Mouse (Mus musculus): ENCODE results near the gene Tmem270. TPM values are rescaled to one million over a fixed set of nuclear protein-coding genes. Genes with fewer than 3 reads are reported as not detected.

The Tmem270 gene
- total and polyA plus RNA-seq, 3 experiments, result not detected

DNA sequence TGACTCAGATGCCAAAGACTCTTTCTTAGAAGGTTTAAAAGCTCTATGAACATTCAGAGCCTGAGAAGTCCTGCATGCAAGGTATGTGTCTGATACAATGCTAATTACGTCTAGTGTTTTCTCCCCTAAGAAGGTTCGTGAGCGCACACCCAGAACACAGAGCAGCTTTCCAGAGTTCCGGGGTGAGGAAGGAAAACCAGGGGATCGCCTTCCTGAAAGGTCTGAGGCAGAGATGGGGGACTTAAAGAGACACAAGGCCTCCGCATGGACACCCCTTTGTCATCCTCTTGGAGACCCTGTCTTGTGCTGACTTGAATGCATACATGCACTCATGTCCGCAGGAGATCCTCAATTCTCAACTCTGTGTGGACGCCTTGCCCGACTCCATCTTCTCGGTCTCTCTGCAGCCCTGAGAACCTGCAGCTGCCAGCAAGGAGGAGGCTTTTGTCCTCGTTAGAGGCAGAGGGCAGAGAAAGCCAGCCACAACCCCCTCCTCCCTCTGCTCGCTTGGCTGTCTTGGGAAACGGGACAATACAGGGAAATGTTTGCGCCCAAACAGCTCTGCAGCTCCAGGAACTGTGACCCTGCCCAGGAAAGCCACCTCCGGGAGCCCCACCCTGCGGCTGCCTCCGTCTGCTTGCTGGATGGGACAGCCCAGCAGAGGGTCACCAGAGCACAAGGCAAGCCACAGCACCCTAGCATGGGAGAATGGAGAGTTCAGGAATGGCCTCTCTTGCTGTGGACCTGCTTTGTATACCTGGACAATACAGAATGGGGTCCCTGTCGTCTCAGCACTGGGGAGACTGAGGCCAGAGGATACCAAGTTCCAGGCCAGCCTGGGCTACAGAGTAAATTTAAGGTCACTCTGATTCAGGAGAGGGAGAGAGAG is 18.8 kb downstream of the Tmem270 start:
- 42% methylated on average over 18 of the region's 18 CpGs for WGBS
- no peak overlapping the region for H3K9ac ChIP-seq (ENCODE audit: low read depth, low read length)
- H3K27me3 ChIP-seq (ENCODE audit: control insufficient read depth, insufficient read depth, low read length), result no peaks in the 10 kb centered on the region

DNA sequence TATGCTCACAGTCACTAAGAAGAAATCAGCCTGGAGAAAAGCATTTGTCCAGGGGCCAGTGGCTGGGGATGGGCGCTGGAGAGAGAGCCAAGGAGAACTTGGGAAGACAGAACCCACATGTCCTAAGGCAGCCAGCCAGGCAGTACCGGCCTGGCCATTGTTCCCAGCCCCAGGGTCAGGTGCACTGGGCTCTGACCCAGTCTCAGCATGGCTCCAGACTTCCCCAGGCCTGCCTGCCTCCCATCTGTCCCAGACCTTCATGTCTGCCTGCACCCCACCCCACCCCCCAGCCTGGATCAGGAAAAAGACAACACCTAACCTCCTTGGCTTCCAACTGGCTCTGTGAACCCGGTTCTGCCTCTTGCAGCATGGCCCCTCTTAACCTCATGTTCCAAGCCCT is 23.5 kb downstream of the Tmem270 start:
- Histone ChIP-seq H3K27me3 (ENCODE audit: control insufficient read depth, insufficient read depth, low read length) (no peaks in the 10 kb centered on the region), H3K79me2 (replicated peaks; ENCODE audit: control insufficient read depth, insufficient read depth, low read length) (no peaks in the 10 kb centered on the region), H3K4me1 (ENCODE audit: control insufficient read depth, insufficient read depth, low read length) (peaks cover 10% of the 10 kb centered on the region), H3K4me3 (no peak overlapping the region), H3K27ac (peak overlapping the region; percentile 49), H3K9ac (ENCODE audit: low read depth, low read length) (no peak overlapping the region), H3K36me3 (ENCODE audit: control insufficient read depth, insufficient read depth, low read length) (no peaks in the 10 kb centered on the region)
- WGBS, result 24% methylated on average over 3 of the region's 3 CpGs
- peak; percentile 67 to 81 for DNase-seq
- TF ChIP-seq POLR2A (IDR thresholded peaks at IDR 0.05; ENCODE audit: insufficient read depth, low read depth, low read length) (no peak), EP300 (IDR thresholded peaks at IDR 0.05; ENCODE audit: insufficient read depth, low read depth, low read length) (no peak), CTCF (IDR thresholded peaks at IDR 0.05) (no peak)
- intact Hi-C loops (cut with DNase I), result no loop called here

More for the DNA sequence above, 18.8 kb downstream of the Tmem270 start:
- H3K36me3 ChIP-seq (ENCODE audit: control insufficient read depth, insufficient read depth, low read length), result no peaks in the 10 kb centered on the region
- no peaks in the 10 kb centered on the region for H3K79me2 ChIP-seq (replicated peaks; ENCODE audit: control insufficient read depth, insufficient read depth, low read length)
- H3K27ac ChIP-seq, result peak overlapping the region; percentile 89
- peak; percentile 76 to 86 for DNase-seq
- TF ChIP-seq CTCF (IDR thresholded peaks at IDR 0.05) (peak; percentile 31), POLR2A (IDR thresholded peaks at IDR 0.05; ENCODE audit: insufficient read depth, low read depth, low read length) (peak; percentile 81), EP300 (IDR thresholded peaks at IDR 0.05; ENCODE audit: insufficient read depth, low read depth, low read length) (peak; percentile 87; the same call in 1 of the 2 replicates)
- intact Hi-C loops (cut with DNase I), result no loop called here
- no peak overlapping the region for H3K4me3 ChIP-seq
- peaks cover 30% of the 10 kb centered on the region for H3K4me1 ChIP-seq (ENCODE audit: control insufficient read depth, insufficient read depth, low read length)

DNA sequence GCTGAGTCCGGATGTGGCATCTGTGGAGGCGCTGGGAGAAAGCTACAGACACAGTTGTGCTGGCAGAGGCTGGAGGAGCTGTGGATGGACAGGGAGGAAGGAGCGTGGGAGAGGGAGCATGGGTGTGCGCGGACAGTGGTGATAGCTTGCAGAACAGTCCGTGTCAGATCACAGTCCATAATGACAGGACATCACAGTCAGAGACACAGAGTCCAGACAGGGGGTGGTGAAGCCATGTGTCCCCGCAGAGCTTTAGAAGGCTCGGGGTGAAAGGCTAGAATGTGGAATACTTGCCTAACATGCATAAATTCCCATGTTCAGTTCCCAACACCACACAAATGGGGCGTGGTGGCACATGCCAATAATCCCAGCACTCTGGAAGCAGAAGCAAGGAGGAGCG is 29.7 kb downstream of the Tmem270 start:
- Histone ChIP-seq H3K36me3 (ENCODE audit: control insufficient read depth, insufficient read depth, low read length) (no peaks in the 10 kb centered on the region), H3K9ac (ENCODE audit: low read depth, low read length) (no peak overlapping the region), H3K27ac (no peak overlapping the region), H3K79me2 (replicated peaks; ENCODE audit: control insufficient read depth, insufficient read depth, low read length) (no peaks in the 10 kb centered on the region), H3K27me3 (ENCODE audit: control insufficient read depth, insufficient read depth, low read length) (no peaks in the 10 kb centered on the region), H3K4me1 (ENCODE audit: control insufficient read depth, insufficient read depth, low read length) (peaks cover 1% of the 10 kb centered on the region; the same call in 1 of the 2 replicates), H3K4me3 (no peak overlapping the region)
- intact Hi-C loops (cut with DNase I), result no loop called here
- 51% methylated on average over 10 of the region's 10 CpGs for WGBS
- no peak for TF ChIP-seq POLR2A (IDR thresholded peaks at IDR 0.05; ENCODE audit: insufficient read depth, low read depth, low read length)
- TF ChIP-seq EP300 (IDR thresholded peaks at IDR 0.05; ENCODE audit: insufficient read depth, low read depth, low read length), result no peak
- TF ChIP-seq CTCF (IDR thresholded peaks at IDR 0.05), result no peak
- no peak for DNase-seq

DNA sequence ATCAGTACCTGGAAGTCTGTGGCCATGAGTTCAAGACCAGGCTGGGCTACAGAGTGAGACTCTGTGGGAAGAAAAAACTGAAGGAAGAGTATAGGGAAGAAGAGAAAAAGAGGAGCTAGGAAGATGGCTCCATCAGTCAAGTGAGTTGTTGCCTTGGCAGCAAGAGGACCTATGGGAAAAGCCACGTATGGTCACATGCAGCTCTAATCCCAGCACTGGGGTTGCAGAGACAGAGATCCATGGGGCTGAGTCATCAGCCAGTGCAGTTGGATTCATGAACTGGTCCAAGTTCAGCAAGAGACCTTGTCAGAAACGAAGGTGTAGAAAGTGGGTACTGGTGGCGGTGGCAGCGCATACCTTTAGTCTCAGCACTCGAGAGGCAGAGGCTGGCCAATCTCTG is 31.3 kb downstream of the Tmem270 start:
- Histone ChIP-seq H3K4me3 (no peak overlapping the region), H3K27ac (no peak overlapping the region), H3K9ac (ENCODE audit: low read depth, low read length) (no peak overlapping the region), H3K27me3 (ENCODE audit: control insufficient read depth, insufficient read depth, low read length) (no peaks in the 10 kb centered on the region), H3K4me1 (ENCODE audit: control insufficient read depth, insufficient read depth, low read length) (peaks cover 1% of the 10 kb centered on the region; the same call in 1 of the 2 replicates), H3K79me2 (replicated peaks; ENCODE audit: control insufficient read depth, insufficient read depth, low read length) (no peaks in the 10 kb centered on the region), H3K36me3 (ENCODE audit: control insufficient read depth, insufficient read depth, low read length) (no peaks in the 10 kb centered on the region)
- no peak for TF ChIP-seq CTCF (IDR thresholded peaks at IDR 0.05)
- no peak for TF ChIP-seq POLR2A (IDR thresholded peaks at IDR 0.05; ENCODE audit: insufficient read depth, low read depth, low read length)
- no peak for TF ChIP-seq EP300 (IDR thresholded peaks at IDR 0.05; ENCODE audit: insufficient read depth, low read depth, low read length)
- no peak for DNase-seq
- intact Hi-C loops (cut with DNase I), result no loop called here
- 85% methylated on average over 5 of the region's 5 CpGs for WGBS

DNA sequence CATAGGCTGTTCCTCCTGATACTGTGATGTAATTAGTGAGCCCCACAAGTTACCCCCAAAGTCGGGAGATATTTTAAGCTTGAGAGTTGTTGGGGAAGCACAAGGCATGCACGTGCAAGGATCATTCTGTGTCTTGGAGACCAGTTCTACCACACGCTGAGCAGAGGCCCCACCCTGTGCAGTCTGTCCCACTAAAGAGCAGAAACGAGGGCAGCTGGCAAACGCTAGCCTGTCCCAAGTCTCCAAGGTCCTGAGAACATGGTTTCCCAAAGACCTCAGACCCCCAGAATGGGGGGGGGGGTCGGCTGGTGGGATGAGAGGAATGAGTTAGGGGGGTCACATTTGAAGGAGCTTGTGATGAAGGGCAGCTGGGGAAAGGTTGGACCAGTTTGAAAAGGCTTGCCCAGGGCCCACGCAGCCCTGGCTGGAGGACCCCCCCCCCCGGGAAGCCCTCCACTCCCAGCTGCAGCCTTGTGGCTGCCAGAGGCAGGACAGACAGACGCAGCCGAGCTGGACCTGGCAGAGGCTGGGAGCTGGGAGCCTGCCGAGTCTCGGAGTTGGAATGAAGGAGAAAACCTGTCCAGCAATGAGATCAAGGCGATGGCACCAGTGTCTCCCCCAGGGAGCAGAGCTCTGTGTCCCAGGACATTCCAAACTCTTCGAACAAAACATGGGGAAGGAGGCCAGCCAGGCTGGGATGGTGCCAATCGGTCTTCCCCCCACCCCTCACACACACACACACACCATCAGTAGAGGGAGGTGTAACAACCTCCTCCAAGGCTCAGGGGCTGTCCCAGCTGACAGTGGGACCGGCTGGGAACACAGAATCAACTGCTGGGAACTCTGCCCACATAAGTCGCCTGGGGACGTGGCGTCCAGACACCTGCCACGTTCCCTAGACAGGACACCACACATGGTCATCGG is 32.3 kb downstream of the Tmem270 start:
- peak; percentile 83 to 87 for DNase-seq
- Histone ChIP-seq H3K9ac (ENCODE audit: low read depth, low read length) (no peak overlapping the region), H3K27me3 (ENCODE audit: control insufficient read depth, insufficient read depth, low read length) (no peaks in the 10 kb centered on the region), H3K36me3 (ENCODE audit: control insufficient read depth, insufficient read depth, low read length) (no peaks in the 10 kb centered on the region), H3K4me3 (no peak overlapping the region), H3K4me1 (ENCODE audit: control insufficient read depth, insufficient read depth, low read length) (peaks cover 1% of the 10 kb centered on the region; the same call in 1 of the 2 replicates), H3K27ac (no peak overlapping the region), H3K79me2 (replicated peaks; ENCODE audit: control insufficient read depth, insufficient read depth, low read length) (no peaks in the 10 kb centered on the region)
- peak; percentile 33; the same call in 1 of the 2 replicates for TF ChIP-seq EP300 (IDR thresholded peaks at IDR 0.05; ENCODE audit: insufficient read depth, low read depth, low read length)
- TF ChIP-seq CTCF (IDR thresholded peaks at IDR 0.05), result no peak
- 44% methylated on average over 21 of the region's 21 CpGs for WGBS
- intact Hi-C loops (cut with DNase I), result no loop called here

Measured in heart, adult 2 months (tissue).